Mouse (Mus musculus): ENCODE measurements at regions not wholly inside any gene's neighbourhood (a gene's known extent, or its start where the extent isn't known, plus 50 kb on each side); places are given as distances from the start of the nearest gene placed in this dataset.
A peak's percentile ranks its signal among the peaks of the same experiment; 100 is the strongest.

DNA sequence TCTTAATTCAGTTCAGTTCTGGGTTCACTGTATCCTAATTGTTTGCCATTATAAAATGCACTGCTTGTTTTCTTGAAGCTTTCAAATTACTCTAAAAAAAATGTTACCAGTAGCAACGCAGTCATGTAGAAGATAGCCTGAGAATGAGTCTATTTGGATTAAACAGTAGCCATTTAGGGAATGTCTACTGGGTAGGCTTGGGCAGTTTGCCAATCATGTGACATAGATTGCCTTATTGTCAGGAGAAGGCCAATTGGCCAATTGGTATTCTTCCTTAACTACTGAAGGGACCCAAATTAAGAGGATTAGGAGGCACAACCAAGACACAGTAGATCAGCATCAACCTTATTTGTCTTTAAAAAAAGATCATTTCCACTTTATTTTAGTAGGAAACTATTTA lies 379.7 kb downstream of the Samd5 start:
- DNase-seq (ENCODE audit: low spot score) = no peak

DNA sequence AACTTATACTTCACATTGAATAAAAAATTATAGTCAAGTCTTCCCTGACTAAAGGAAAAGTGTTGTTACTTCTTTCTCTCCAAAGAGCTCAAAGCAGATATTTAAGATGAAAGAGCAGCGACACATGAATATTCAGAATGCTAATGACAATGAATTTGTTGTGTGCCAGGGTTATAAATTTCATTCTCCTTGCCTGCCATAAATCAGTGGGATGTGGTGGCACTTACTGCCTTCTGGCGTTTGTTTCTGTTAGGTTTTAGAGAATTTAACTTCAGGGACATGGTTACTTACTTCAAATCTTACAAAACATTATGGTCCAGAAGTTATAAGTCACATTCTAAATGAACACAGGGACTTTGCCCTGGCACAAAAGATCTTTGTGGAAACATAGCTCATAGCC lies 380.4 kb downstream of the Samd5 start:
- no peak for DNase-seq (ENCODE audit: low spot score)

DNA sequence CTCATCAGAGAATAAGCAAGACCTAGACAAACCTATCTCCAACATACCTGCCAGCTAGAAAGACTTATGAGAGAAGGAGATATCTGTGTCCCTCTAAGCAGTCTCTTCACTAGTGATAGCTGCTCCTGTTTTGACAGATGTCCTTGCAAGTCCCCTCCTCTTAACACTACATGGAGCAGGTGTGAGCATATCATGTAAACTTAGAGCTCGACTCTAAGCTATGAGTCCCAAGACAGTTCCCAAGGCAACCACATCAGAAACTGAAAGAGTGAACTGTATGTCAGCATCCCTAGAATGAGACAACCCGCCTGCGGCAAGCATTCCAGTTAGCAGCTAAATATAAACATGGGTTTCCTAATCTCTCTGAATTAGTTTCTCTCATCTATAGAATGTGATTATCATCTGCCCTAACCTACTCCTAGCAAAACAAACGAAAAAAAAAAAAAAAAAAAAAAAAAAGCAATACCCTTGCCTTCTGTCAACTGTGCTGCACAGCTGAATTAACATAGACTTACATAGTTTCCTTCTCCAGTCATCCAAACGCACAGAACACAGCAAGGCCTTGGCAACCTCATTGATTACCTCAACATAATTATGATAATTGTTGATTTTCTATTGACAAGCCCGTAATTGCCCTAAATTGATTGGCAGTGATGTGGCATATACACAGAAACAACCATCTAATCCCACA lies 383.4 kb downstream of the Samd5 start:
- DNase-seq (ENCODE audit: low spot score) = no peak

DNA sequence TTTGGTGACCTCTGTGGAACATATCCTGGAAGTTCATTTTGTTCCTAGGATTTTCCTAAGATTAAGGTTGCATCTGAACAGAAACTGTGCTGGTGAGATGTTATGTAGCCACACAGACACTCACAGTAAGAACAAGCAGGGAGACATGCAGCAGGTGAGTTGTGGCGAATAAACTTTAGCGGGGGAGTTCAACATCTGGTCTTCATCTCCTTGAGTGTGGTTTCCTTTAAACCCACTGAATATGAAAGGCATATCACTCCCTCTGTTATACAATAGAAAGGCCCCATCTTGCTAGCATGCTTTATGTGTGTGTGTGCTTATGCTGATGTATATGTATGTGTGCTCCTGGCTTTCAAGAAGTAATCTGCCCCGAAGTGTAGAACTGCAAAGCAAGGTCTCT lies 387.1 kb upstream of the Sash1 start:
- no peak for DNase-seq (ENCODE audit: low spot score)

DNA sequence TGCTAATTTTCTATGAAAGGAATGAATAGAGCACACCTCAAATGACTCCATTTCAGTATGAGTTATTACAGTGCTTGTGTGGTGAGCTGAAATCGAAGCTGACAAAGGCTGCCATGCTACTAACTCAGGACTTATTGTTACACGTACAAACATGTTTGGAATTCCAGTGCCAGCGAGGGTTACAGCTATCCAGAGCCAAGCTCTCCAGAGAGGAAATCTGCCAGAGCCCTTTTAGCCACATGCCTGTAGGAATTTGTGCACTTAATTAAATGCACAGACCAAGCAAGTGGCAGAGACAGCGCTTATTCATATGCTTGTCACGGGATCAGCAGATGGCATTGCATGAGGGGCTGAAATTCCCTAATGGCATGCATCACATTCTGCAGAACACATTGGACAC lies 386.4 kb upstream of the Sash1 start:
- DNase-seq (ENCODE audit: low spot score) = no peak

DNA sequence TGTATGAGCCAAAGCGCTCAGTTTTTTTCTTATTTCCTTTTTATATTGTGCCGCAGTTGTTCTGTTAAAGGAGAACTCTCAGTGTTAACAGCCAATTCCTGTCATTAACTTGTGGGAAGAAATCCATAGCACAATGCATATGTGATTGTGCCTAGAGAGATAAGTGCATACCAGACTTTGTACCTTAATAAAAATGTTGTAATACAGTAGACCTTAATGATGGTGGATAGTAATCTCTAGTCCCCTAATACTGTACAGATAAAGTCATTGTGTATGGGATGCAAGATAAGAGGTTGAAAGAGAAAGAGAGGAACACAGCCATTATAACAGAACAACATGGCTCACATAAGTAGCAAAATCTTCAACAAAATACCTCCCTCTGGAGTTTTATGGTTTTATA lies 379.7 kb upstream of the Sash1 start:
- DNase-seq (ENCODE audit: low spot score) = no peak

DNA sequence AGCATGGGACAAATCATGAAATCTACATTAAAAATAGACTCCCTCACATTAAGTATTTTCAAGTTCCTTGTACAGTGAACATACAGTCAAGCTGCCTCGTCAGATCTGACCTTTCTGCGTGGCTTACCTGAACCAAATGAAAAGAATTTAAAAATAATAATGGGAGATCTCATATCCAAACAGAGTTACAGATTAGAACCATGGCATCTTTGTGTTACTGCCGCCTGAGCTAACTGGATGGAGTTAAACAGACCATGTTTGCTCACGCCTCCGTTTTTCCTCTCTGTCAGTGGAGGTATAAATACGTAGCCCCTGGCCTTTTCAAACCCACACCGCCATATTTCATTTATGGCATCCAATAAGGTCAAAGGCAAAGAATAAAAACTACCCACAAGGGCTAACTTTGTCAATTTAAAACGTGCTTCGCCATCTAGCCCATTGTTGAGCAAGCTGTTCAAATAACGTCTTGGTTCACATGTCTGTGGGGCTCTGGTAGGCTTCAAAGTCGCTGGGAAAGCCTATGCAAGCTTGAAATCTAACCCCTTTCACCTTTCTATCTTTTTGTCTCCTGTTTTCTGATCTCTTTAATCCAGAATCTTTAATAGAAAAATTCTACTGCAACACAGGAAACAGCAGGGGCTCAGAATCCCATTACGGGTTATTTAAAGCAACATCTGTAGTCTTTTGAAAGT lies 378.6 kb upstream of the Sash1 start:
- no peak for DNase-seq (ENCODE audit: low spot score)

DNA sequence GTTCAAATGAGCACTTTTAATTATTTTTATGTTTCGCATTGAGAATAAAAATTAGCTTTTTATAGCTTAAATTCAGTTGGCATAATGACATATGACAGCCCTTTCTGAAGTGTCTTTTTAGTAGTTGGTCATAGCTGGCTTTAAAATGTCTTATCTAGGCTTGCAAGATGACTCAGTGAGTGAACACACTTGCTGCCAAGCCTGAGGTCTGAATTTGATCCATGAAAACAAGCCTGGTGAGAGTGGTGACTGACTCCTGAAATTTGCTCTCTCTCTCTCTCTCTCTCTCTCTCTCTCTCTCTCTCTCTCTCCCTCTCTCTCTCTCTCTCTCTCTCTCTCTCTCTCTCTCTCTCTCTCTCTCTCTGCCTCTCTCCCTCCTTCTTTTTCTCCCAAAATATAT lies 372.8 kb upstream of the Sash1 start:
- DNase-seq (ENCODE audit: low spot score) = peak; percentile 6

DNA sequence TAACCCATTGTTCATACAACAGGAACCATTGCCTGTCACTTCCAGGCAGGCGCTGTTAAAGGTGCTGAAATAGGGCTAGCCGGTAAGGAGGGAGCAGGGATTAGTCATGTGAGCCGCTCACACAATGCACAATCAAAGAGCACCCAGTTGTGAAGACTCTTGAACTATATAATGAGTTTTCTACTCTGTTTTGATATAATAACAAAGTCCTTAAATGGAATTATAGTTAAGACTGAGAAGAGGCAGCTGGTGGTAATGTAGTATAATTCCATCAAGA lies 367.0 kb upstream of the Sash1 start:
- DNase-seq (ENCODE audit: low spot score) = no peak

DNA sequence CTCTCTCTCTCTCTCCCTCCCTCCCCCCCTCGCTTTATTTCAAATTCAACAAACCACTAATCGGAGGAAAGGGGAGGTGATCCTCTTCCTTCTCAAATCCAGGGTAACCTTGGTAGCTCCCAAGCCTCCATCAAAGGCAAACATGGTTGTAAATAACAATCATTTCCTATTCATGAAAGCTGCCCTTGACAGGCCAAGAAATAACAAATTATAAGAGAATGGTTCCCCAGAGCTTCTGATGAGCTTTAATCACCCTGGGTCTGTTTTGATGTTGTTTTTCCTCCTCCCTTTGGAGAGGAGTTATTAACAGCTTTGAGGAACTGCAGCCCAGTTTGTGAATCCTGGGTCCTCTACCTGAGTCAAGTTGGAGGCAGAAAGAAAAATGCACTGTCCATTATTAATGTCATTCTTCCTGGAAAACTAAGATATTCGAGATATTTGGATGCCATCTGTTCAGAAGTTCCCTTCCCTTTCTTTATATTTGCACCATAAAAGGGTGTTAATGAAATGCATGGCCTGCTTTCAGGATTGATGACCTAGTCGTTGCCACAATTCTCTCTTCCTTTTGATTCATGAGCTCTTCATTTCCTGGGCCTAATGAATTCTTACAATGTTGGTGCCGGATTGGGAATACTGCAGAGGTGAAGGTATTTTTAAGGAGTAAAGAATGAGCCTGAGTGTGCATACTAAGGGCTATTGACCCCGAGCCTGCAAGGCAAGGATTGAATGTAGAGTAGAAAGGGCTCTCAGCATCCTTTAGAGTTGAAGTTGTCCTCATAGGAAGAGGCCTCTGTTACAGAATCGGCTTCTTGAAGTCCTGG lies 366.5 kb upstream of the Sash1 start:
- no peak for DNase-seq (ENCODE audit: low spot score)

DNA sequence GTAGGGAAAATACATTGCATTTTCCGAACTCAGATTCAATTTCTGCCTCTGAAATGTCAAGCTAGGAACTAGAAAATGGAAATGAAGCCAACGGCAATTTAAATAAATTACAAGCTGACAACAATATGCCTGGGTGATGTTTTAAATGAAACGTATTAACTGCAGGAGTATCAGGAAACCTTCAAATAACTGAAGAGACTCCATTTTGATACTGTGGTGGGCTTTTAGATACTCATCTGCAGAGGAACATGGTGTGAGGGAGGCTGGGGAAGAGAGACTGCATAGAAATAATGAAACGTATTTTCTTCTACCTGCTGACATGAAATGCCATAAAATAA lies 357.4 kb upstream of the Sash1 start:
- no peak for DNase-seq (ENCODE audit: low spot score)

DNA sequence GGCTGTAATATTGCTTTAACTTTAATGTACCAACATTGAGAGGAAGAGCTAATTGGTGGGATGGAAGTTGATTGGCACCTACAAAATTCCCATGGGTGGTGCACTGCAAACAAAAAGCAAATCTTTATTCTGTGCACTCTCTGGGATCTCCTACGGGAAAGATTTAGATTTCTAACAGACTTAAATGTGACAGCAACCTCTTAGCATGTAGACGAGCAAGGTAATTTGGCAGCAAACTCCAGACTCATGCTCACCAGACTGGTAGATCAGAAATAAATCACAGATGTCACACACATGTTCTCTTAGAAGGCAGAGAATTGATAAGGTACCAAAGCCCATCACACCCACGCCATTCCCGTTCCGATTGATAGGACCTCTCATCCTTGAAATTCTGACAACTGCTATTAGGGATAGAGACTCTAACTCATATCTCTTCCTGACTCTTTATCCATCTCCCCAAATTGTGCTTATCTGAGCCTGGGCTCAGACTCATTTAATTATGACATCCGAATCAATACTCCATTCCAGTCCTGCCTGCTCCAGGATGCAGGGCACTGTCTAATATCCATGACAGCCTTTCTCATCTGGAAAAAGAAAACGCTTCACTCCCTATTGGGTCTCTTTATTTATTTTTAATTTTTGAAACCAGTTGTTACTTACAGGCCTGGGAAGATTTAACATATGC lies 356.9 kb upstream of the Sash1 start:
- no peak for DNase-seq (ENCODE audit: low spot score)

DNA sequence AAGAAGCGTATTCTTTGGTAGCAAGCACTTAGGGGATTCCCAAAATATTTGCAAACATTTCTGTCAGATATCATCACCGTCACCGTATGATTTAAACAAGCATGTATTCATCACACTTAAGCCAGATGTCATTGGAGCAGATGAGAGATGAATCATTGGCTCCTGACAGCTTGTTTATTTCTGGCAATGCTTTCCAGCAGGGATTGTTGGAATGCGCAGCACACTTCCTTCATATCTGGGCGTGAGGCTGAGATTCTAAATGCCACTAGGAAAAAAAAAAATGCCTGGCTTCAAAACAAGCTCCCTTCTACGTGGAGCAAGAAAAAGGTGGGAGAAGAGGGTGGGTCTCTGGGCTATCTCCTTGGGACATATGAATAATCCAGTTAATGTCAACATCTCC lies 354.1 kb upstream of the Sash1 start:
- DNase-seq (ENCODE audit: low spot score) = peak; percentile 31

DNA sequence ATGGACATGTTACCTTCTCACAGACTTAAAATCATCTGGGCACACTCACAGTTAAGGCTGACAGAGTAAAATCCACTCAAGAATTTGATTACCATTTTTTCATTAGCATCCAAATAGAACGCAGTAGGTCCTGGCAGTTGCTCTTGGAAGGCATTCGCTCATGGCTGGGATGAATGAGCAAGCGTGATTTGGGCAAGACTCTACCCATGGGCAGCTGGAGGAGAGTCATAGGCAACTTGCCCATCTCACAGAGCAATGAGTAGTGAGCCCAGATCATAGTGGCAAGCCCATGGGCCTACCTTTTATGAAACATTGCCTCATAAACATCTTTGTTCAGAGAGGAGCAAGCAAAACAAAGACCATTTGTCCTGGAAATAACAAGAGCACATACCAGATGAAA lies 345.9 kb upstream of the Sash1 start:
- no peak for DNase-seq (ENCODE audit: low spot score)

DNA sequence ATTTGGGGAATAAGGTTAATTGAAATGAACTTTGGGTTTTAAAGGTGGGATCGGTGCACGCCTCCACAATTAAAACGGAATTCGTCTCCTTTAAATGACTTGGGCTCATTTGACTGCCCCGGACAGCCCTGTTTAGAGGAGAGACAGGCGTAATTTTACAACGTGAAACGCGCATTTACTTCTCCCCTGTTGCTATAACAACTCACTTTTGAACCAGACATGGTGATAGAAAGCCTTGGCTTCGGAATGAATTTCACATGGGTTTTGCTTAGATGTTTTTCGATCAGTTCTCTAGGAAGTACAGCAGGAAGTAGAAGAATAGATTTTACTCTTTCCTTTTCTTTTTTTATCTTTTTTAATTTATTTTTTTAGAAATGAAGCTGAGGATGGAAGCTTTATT lies 343.2 kb upstream of the Sash1 start:
- no peak for DNase-seq (ENCODE audit: low spot score)

DNA sequence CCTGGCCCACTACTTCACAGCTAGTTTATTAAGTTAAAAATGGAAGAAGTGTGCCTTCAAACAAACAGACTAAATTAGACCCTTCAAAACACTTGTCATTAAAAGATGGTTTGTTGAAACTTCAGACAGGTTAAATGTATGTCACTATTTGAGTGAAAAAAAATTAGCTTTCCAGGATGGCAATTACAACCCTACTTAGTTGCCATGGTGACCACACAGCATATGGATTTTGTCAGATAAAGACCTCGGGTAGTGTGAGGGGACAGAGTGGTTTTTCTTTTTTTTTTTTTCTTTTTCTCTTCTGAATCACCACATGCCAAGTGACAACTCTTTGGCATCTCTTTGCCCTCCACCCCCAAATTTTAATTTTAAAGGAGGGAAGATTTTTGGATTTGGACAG lies 341.5 kb upstream of the Sash1 start:
- DNase-seq (ENCODE audit: low spot score) = no peak

DNA sequence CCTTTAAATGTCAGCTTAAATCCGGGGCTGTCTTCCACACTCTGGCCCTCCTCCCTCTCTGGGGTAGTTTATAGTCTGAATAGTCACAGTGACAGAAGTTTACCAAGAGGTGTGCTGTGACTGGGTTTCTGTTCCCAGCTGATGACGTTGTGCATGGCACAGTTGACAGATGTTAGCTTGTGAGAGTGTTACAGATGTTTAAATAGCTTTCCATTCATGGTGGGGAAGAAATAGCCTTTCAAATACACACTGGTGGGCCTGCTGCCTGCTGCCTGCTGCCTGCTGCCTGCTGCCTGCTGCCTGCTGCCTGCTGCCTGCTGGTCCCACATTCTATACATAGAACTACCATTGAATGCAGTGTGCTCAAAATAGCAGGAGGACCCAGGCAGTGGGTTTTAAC lies 324.8 kb upstream of the Sash1 start:
- DNase-seq (ENCODE audit: low spot score) = no peak

DNA sequence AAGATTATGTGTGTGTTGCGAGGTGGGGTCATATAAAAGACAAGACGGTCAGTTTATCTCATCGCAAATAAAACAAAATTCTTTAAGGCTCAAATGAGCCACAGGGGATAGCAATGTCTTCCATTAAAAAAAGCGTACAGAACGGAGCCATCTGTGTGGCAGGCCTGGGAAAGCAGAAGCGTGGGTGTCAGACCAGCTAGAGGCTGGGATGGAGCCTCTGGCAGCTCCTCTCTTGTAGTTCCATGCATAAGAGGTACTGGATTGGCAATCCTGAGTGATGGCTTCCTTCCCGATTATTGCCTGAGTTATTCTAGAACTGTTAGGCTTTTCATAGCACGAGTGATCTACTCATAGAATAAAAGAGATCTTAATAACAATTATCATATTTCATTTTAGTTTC lies 318.2 kb upstream of the Sash1 start:
- DNase-seq (ENCODE audit: low spot score) = no peak

DNA sequence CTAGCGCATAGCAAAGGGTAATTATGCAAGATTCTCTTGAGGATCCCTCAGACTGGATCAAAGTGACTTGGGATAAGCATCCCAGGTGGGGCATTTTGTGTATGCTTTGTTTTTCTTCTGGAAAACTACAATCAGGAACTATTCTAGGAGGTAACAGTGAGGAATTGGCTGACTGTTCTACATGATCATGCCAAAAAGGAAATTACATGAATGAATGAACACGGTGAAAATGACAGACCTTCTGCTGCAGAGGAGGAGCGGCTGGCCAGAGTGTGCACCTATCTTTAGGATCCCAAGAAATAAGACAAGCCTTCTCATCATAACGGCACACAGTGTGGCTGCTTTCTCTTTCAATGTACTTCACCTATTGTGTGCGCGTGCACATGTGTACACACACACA lies 317.5 kb upstream of the Sash1 start:
- no peak for DNase-seq (ENCODE audit: low spot score)

DNA sequence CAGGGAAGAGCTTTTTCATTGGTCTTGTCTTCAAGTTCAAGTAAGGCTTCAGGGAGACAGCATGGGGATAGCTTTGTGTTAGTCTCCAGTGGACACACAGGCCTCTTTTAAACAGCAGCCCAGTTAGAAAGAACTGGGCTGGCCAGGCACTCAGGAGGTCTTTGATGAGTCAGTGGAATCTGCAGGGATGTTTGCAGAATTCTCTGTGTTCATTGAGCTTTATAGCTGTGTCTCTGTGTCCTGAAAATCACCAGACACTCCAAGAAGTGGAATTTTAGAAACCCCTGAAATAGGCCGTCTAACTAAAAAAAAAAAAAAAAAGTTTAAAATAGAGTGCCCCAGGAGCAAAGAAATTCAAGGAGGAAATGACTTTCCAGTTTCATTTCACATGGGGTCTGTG lies 317.1 kb upstream of the Sash1 start:
- no peak for DNase-seq (ENCODE audit: low spot score)

DNA sequence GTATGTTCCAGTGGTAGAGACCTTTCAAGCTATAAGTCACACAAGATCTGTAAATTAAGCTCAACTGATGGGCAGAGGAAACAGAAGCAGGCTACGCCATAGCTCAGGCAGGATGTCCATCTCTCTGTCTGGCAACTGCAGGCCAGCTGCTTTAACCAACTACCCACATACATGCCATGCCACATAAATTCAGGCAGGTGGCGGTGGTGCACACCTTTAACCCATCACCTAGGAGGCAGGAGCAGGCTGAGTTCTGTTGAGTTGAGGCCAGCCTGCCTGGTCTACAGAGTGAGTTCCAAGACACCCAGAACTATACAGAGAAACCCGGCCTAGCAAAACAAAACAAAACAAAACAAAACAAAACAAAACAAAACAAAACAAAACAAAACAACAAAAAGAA lies 289.1 kb upstream of the Sash1 start:
- no peak for DNase-seq (ENCODE audit: low spot score)

DNA sequence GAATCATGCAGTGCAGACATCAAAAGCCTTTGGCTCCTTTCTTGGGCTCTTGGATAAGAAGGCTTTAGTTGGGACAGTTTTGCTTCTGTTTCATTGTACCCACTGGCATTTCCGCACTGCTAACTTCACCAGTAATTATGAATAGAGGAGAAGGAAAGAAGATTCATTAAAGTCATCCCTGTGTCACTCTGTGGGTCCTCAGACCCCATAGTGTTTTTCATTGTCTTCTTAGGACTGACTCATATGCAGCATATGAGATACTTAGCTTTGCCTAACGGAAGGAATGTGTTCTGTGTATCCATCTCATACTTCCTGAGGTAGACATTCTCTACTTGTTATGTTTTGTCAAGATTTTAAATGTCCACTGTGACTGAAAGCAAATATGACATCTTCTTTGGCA lies 287.6 kb upstream of the Sash1 start:
- no peak for DNase-seq (ENCODE audit: low spot score)

DNA sequence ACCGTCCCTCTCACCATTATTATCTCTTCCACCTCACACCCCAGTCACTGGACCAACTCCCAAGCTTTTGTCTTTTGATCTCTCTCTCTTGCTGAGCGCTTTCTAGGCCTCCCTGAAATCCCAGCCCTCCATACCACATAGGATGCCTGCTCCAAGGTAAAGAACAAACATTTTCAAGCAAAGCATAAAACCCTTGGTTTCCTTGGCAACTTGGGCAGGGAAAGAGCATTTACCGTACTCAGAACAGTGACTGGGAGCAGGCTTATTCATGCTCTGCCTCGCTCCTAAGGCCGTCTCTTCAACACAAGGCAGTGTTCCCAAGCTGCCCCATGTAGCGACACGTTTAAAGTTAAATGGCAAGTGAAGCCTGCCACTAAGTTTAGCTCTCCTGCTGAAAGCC lies 282.9 kb upstream of the Sash1 start:
- DNase-seq (ENCODE audit: low spot score) = no peak

All from adipocyte (in vitro differentiated cells).